Mouse (Mus musculus) urinary bladder, postnatal 36 days (tissue): ENCODE data around the gene Plekho2.

ENCODE experiments used
- DNase-seq, 2 experiments: peaks; one replicate each; pipeline ENCODE4 v3.0.0; 2022; ENCODE audit warnings: low spot score in 2 of 2, mixed read lengths in 1 of 2

Plekho2 gene

DNA sequence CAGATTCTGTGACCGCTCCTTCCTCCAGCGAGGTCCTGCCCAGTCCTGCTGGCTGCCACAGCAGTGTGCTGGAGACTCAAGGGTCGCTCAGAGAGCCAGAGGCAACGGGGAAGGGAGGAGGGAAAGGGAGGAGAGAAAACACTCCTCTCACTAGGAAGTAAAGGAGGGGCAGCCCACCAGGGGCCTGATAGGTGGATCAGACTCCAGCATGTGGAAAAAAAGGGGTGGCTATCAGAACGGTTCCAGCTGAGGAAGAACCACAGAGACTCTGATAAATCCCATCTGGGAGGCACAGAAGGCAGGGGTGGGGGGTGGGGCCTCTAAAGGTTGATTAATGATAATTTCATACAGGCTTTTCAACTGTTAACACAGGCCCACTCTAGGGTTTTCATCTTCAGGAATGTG, 24.8 kb downstream of the Plekho2 start:
- peak in 1 of 2 experiments; percentile 27 for DNase-seq

DNA sequence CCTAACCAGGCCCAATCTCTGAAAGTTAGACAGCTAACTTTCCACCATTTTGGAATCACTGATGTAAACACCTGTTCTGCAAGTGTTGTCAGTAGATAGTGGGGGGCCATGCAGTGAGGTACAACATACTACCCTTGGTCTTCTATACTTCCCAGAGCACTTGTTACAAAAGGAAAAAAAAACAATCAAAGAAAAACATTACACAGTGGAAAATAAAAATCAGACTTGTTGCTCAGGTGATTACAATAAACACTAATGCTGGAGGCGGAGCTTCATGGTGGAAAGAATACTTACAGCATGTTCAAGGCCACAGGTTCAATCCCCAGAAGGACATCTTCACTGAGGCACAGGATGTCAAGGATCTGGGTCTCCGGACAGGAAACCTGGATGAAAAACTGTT, 27.1 kb downstream of the Plekho2 start:
- no peak for DNase-seq

DNA sequence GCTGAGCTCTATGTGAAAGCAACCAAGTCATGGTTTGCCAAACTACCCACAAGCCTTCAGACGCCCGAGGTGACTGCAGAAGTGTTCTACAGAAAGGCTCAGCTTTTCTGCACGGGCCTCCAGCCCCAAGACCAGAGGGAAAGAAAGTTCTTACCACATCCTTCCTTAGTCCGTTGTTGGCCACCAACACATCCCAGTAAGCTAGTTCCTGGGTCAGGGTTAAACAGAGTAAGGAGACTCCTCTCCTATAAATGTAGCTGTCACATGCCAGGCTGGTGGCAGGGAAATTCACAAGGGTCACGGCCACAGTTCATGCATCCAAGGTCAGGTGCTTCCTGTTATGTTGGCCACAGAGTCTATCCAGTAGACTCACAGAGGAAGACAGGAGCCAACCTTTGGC, 27.7 kb downstream of the Plekho2 start:
- no peak for DNase-seq

- DNase-seq = peak in 1 of 2 experiments; percentile 79
Observed at GRCm38 (mm10) chr9:65551035-65551434, 28.8 kb downstream of the Plekho2 start.

- no peak for DNase-seq
Observed at GRCm38 (mm10) chr9:65550079-65550831, 29.6 kb downstream of the Plekho2 start.

GRCm38 (mm10) chr9:65549643-65550042, 30.2 kb downstream of the Plekho2 start:
- DNase-seq = no peak

DNA sequence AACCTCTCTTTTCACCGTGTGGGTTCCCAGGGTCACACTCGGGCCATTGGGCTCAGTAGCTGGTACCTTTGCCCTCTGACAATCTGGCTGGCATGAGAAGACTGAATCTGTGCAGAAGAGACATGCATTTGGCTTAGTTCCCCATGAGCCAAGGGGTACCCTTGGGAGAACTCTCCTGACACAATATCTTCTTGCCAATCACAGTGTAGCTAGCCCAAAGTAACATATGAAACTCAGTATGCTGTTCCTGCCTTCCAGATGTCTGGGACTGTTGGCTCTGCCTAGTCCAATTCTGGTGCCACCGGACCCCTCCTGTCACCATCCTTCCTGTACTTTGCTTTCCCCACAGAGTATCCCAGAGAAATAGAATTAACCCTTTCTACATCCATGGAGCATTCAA, 30.7 kb downstream of the Plekho2 start:
- no peak for DNase-seq

DNA sequence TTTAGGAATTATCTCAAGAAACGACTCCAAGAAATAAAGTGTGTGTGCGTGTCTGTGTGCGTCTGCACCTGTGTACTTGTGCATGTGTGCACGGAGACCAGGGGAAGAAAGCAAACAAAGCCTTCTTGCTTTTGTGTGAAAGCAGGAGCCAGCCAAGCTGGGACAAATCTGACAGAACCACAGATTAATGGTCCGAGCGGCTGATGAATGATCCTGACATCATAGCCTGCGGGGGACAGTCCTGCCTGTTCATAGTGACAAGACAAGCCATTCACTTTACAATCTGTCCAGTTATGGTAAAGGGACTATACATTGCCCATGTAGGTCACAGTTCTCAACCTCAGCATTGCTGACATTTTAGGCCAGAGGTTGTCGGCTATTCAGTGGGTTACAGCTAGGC, 31.5 kb downstream of the Plekho2 start:
- no peak for DNase-seq

DNA sequence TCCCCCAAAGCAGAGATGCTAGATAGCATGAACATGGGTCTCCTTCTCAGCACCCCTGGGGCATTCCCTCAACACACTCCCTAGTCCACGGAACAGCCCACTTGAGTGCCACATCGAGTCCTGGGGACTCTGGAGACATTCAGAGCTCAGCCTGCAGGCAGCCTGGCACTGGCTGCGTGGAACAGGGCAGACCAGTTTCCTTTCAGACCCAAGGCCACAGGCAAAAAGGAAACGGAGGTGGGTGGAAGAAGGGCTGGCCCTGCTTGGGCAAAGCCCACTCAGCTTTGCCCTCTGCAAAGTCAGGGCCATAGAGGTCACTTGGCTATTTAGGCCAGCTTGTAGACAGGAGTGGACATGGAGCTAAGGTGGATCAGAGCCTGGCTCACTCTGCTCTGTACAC, 32.0 kb downstream of the Plekho2 start:
- DNase-seq = no peak

- DNase-seq = no peak
Observed at GRCm38 (mm10) chr9:65547111-65547510, 32.7 kb downstream of the Plekho2 start.

GRCm38 (mm10) chr9:65546413-65546695, 33.5 kb downstream of the Plekho2 start:
- no peak for DNase-seq

GRCm38 (mm10) chr9:65545635-65546412, 34.0 kb downstream of the Plekho2 start:
- DNase-seq = no peak

GRCm38 (mm10) chr9:65542111-65542524, 37.7 kb downstream of the Plekho2 start:
- DNase-seq = no peak

- DNase-seq = peak; percentile 34 to 69
Observed at GRCm38 (mm10) chr9:65541126-65542068, 38.4 kb downstream of the Plekho2 start.

- DNase-seq = no peak
Observed at GRCm38 (mm10) chr9:65539697-65540096, 40.1 kb downstream of the Plekho2 start.

- no peak for DNase-seq
Observed at GRCm38 (mm10) chr9:65537901-65538630, 41.8 kb downstream of the Plekho2 start.

DNA sequence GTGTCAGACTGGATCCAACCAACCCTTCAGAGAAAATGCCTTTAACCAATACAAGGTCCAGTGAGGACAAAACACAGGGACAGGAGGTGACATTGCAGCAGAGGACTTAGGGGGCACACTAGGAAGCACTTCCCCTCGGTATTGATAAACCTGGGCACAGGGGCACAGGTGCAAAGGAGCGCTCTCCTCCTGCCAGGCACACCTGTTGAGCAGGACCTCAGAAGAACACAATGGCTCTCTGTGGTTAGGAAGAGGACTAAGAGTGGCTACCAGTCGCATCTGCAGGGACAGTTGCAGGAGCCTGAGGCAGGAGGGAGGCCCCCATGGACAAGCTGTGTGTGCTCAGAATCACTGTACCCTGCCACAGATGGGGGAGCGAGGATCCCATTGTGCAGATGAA, 43.3 kb downstream of the Plekho2 start:
- DNase-seq = no peak

DNA sequence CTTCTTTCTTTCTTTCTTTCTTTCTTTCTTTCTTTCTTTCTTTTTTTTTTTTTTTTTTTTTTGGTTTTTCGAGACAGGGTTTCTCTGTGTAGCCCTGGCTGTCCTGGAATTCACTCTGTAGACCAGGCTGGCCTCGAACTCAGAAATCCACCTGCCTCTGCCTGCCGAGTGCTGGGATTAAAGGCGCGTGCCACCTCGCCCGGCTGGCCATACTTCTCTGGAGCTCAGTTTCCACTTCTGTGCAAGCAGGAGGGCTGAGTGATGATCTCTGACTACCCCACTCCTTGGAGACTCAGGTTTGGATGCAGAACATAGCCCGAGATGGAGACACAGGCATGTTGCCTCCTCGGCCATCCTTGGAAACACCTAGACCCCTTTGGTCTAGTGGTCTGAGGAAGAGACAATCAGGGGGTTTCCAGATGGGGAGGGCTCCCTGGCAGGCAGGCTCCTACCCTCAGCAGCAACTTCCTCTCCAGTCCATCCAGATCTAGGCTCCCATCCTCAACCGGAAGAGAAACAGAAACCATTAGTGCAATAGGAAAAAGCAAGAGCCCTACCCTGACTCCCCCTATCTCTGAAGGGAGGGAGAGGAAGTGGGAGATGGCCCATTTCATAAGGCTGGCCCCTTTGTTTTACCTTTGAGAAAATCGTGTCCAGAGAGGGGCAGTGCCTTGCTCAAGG, 43.9 kb downstream of the Plekho2 start:
- no peak for DNase-seq

DNA sequence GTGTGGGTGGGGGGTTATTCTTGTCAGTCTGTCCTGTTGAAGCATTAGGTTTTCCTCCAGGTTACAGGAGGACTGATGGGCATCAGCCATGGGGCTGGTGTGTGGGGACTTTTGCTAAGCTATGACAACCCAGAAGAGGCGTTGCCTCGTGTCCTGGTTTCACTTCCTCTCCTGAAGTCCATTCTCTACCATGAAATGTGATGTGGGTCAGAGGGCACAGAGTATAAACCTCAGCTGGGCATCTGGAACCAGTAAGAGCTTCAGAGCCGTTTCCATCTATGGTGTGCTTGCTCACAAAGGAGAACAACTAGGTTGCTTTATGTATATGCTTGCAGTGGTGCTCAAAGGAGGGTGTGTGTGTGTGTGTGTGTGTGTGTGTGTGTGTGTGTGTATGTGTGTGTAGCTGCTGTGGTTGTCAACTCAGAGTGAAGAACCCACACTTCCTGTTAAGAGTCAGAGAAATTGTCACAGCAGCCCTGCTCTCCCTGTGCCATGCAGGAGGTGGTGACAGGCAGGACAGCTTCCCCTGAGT, 44.6 kb downstream of the Plekho2 start:
- DNase-seq = no peak

GRCm38 (mm10) chr9:65534111-65534510, 45.7 kb downstream of the Plekho2 start:
- DNase-seq = no peak

GRCm38 (mm10) chr9:65532986-65533385, 46.9 kb downstream of the Plekho2 start:
- no peak for DNase-seq
